Mouse (Mus musculus): Measurements from ENCODE around the gene Sesn1. TPM values are rescaled to one million over a fixed set of nuclear protein-coding genes. Genes with fewer than 3 reads are reported as not detected.
A peak's percentile ranks its signal among the peaks of the same experiment; 100 is the strongest.
"Not testable (repeated sequence)": the region's sequence is repeated elsewhere in the genome, so short reads cannot be mapped to it uniquely, and the experiment has no call there.

Gene Sesn1
- 10 to 100 TPM; 38.4 to 45.3 TPM for total RNA-seq (2021)
- long read RNA-seq, experiment 1, transcript Sesn1-202 (10 exons, 3,809 nt) = minor isoform, 13 of 84 reads
- long read RNA-seq, experiment 1, transcript Sesn1-201 (10 exons, 2,600 nt) = major isoform, 62 of 84 reads
- long read RNA-seq, experiment 1, partial matches to known transcripts = 4 of 84 reads
- long read RNA-seq, experiment 1, other reads (novel, unspliced or antisense) = 5 of 84 reads
- long read RNA-seq, experiment 2, transcript Sesn1-202 (10 exons, 3,809 nt) = minor isoform, 8 of 67 reads
- long read RNA-seq, experiment 2, transcript Sesn1-201 (10 exons, 2,600 nt) = major isoform, 49 of 67 reads
- long read RNA-seq, experiment 2, partial matches to known transcripts = 7 of 67 reads
- long read RNA-seq, experiment 2, other reads (novel, unspliced or antisense) = 3 of 67 reads

DNA sequence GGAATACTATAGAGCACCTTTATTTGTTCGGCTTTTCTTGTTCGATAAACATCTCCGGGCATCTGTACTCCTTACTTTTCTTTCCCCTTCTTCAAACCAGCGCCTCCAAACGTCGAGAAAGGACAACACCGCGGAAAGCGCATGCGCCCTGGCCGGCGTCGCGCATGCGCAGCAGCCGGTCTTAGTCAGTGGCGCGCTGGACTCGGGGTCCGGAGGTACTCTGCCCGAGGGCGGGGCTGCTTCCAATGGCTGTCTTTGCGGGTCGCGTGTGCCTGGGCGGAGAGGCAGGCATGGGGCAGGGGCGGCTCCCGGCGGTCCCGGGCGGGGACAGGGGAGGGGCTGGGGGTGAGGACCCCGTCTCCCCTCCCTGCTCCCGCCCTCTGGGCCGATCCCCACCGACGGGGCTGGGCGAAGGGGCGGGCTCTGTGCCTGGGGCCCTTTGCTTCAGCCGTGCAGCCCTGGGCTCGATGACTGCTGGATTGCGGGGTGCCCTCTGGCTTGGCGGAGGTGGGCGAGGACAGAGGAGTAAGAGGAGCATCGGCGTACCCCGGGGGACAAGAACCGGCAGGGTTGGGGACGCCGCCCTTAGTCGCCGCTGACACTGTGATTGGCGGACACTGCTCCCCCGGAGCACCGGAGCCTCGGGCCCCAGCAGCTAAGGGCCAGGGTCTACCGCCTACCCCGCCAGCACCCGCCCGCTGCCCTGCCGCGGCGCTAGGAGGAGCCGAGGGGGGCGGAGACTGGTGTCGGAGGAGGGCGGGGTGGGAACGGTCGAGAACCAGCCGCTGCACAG lies at the start of gene Sesn1, which contains the start of gene Cep57l1:
Gene Sesn1, plus strand, starts transcription at position 165 of the 793 bp plus-strand sequence.
Gene Cep57l1, minus strand, starts transcription at position 101 of the 793 bp plus-strand sequence.
- DNase-seq = peak; percentile 91

DNA sequence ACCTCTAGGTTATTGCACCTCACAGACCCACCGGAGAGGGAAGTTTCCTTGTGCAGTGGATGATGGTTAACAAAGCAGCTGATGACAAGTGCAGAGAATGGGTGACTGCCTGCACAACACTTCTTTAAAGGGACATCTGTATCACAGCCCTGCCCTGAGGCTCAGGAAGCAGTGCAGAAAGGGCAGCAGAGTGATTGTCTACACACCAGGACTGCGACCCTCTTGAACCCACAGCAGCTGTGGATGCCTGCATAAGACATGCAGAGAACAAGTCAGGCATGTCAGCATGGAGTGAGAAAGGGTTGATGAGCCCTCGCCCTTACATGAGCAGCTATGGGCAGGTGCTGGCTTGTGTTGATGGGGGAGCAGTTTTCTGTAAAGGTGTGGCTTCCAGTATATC lies 48.9 kb upstream of the Sesn1 start:
- DNase-seq = no peak

DNA sequence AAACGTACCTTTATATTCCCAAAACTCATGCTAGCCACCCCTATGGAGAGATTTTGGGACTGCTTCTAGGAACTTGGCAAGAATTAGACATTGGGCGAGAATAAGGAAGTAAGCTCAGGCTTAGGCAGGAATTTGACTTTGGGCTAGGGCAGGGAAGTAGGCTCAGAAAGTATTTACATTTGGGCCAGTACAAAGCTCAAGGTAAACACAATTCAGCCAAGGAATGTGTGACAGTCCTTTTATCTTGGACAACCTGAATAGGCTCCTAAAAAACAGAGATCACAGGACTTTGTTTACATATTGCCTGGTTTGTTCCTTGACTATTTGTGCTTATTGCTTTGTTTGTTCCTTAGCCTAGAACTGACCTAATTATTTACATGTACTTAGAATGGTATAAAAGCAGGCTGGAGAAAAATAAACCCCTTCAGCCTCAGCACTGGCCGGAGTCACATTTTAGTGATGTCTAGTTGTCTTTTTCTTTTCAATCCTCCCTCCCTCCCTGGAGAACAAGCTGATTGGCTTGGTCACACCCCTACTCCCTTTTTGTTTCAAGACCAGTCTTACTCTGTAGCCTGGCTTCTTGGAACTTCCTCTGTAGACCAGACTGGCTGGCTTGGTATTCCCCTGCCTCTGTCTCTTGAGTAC lies 45.9 kb upstream of the Sesn1 start:
- DNase-seq = no peak

DNA sequence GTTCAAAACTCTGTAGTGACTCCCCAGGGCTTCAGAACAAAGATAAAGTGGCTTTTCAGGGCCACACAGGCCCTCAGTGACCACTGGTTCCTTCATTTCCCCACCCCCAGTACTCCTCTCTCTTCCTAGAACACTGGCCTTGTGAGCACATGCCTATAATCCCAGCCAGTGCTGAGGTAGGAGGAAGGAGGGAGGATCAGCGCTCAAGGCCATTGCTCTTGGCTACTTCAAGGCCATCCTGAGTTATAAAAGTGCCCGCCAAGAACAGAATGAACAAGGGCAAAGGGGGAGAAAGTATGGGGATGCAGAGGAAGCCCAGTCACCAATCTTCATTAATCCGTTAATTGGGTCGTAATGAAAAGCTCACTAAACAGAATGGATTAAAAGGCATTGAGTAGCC lies 44.1 kb upstream of the Sesn1 start:
- DNase-seq = no peak

DNA sequence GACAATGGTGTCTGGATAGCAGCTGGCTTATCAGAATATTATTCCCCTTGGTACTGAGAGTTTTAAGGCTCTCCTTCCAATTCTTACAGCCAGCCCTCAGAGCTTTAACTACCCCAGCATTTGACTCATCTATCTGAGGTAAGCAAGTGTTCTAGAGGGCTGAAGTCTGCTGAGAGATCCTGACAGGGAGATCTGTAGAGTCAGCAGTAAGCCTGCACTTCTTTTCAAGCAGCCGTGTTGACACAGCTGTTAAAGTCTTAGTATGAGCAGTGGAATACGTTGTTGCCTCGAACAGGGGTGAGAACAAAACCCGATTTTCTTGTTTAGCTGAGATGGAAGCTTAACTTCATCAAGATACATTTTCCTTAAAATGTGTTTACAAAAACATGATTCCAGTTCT lies 43.5 kb upstream of the Sesn1 start:
- DNase-seq = no peak

DNA sequence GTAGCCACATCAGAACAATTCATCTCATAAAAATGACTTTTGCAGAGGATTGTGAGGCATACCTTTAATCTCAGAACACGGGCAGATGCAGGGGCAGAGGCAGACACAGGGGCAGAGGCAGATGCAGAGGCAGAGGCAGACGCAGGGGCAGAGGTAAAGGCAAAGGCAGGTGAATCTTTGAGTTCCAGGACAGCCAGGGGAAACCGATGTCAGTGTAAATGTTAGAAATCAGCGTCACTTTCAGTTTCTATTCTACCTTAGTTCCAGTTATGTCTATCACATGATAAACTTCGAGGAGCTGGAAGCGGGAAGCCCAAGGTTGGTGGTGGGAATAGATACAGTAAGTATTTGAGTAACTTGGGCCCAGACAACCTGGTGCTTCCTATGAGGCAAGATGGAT lies 42.5 kb upstream of the Sesn1 start:
- DNase-seq = no peak

DNA sequence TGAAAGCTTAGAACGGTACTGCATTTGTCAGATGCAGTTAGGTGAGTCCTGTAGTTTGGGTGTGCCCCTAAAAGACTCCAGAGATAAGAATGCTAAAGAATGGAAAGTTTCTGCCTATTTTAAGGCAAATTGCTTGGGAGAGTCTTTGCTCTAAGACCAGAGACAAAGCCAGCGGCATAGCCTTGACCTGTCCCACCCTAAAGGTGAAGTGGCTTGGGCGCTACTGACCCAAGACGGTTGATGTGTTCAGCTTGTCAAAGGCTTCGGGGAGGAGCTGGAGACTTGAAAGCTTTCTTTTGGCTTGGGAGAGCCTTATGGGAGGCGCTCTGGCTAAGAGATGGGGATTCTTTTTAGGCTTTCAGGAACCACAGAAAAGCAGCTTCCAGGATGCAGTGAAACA lies 17.4 kb upstream of the Sesn1 start:
- DNase-seq = no peak

DNA sequence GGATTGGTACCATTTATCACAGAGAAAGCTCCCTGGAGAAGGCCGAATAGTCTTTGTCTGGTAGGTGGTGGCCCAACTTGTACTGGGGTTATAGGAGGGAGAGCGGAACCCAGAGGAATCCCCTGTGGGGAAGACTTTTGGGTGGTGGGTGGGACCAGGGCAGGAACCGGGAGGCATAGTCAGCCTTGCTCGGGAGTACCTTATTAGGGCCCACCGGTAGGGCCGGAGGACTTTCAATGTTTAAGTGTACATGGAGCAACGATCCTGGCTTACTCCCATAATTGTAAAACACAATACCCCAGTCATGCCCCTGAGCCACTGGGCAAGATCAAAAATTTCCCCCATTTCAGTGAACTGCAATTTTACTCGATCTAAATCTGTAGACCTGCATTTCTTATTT lies 12.5 kb upstream of the Sesn1 start:
- no peak for DNase-seq

DNA sequence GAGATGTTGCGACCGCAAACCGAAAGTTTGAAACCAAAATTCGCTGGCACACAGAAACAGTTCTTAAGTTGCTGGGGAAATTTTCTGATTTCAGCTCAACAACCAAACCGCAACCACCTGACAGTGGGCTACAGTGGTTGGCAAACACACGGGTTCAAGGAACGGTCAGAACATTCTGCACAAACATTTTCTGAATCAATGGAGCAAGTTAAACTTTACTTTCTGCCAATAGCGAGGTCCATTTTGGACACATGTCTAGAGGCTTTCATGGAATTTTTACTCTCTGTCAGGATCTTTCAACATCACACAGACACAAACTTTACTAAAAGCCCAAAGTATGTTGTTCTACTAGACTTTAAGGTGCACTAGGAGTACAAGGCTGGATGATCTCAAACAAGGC lies 6.3 kb upstream of the Sesn1 start:
- no peak for DNase-seq

DNA sequence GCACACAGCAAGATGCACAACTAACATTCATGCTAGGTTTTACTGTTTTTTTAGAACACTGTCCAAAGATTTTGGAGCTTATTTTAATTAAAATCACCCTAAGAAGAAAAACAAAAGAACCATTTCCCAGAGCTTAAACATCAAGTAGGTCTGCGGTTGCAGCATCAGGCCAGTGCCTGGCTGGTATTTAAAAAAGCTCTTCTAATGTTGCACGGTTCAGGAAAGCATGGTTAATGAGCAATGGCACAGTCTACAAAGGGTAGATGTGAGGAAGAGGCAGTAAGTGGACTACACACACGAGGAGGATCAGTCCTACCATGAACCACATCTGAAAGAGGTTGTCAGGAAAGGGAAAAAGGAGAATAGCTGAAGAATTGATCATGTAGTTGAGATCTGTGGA lies 5.0 kb upstream of the Sesn1 start:
- DNase-seq = no peak

DNA sequence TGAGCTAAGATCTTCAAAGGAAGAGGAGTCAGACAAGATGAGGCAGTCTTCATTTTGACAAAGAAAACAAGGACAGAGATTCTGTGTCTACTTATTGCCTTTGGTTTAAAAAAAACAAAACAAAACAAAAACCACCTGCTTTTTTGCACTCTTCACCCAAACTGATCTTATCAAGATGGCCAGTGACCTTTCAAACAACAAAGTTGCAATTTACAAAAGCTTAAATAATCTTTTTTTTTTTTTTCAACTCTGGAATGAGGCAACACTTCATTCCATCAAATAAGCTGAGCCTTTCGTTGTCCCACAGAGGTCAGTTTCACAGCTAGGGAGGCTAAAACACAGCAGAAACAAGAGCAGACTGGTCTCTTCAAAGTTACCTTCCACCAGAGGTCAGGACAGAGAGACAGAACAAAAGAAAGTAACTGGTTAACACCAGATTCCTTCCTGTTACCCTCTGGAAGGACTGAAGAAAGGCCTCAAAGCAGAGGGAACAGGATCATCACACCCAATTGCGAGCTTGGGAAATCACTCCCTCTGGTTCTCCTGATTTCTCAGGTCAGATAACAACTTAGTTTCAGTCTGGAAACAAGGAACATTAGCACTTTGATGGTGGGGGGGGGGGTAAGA lies 3.9 kb upstream of the Sesn1 start:
- no peak for DNase-seq

DNA sequence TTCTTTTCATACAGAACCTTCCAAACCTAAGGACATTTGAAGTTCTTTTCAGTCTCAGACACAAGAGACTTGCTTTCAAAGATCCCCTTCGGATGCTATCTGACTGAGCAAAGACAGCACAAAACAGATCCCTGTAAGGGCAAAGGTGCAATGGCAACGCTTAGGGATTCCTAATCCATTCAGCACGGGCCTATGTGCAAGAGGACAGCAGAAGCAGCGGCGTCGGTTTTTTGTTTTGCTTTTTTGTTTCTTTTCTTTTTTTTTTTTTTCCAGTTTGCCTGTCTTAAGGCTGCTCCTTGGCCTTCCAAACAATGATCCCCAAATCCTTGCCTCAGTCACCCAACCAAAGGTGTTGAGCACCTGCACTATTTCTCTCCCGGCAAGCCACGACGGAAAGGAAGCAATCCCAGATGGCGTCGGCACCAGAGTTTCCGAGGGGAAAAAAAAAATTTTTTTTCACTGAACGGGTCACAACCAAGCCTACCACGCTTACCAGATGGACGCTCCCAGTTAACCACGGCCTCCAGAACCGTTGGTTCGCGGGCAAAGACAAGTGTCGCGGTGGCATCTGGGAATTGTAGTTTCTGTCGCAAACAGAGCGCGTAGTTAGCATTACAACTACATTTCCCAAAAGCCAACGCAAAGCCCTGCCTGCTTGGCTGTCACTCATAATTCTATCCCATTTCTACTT lies 510 bp upstream of the Sesn1 start:
- peak; percentile 69 for DNase-seq

DNA sequence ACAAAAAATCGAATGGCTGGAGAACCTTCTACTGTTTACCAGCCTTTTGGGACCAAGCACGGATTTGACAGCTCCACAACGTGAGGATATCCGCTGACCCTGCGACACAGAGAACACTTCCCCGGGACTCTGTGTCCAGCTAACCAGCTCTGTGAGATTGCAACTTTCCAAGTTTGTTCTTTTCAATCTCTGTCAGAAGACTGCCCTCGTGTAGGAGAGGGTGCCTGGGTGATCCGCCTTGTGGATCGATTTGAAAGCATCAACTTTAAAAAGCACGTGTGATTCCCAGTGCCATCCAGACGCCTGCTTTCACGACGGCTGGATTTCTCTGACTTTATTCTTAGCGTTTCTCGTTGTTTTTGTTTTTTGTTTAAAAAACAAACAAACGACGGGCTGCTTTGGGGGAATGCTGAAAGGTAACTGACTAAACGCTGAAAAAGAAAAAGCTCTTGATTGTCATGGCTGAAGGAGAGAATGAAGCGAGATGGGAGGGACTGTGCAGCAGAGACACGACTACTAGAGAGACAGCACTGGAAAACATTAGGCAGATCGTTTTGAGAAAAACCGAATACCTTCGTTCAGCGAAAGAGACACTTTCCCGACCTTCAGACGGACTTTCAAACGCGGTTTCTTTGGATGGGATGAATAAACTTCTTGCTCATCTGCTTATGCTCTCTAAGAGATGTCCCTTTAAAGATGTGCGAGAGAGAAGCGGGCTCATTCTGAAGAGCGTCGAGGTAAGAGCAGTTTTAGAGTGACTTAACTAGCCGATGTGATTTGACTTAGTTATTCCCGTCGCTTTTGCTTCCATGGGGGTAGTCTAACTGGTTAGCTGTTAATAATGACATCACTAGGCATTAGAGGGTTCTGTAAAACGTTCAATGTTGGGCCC lies 1.1 kb downstream of the Sesn1 start:
- peak; percentile 12 for DNase-seq

DNA sequence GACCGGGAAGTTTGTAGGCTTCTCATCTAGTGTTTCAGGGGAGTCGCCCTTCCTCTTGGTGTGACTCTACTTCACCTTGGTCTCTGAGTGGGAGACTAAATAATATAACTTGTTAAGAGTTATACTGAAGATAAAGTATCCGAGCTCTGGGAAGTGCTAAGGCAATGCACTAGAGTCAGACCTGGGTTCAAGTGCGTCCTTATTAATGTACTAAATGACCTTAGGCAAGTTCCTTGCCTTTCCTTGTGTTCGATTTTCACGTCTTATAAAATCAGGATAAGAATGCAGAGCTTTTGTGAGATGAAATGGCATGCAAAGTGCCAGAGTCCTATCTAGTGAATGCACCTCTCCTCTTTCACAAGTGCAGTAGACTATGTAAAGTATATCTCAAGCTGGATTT lies 2.8 kb downstream of the Sesn1 start:
- DNase-seq = no peak

DNA sequence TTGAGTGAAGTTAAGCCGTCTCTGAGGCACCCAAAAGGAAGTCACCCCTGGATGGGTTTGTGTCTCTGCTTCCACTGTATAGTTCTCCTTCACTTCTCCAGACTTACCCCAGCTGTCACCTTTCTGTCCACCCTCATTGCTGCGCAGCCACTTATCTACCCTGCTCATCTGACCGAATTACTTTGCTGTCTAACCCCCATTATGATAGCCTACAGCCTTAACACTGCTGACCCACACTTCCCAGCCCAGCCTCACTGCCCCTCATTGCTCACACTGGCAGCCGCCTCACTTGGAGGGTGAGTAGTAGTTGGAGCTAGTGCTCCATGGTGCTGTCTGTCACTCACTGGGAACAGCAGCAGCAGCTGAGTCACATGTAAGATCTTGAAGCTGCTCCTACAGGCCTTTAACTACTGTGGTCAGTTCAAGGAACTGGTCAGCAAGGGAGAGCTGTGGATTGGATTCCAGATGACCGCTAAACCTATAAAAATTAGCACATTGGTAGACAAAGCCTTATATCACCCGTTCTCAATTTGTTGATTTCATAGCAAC lies 4.6 kb downstream of the Sesn1 start:
- DNase-seq = no peak

DNA sequence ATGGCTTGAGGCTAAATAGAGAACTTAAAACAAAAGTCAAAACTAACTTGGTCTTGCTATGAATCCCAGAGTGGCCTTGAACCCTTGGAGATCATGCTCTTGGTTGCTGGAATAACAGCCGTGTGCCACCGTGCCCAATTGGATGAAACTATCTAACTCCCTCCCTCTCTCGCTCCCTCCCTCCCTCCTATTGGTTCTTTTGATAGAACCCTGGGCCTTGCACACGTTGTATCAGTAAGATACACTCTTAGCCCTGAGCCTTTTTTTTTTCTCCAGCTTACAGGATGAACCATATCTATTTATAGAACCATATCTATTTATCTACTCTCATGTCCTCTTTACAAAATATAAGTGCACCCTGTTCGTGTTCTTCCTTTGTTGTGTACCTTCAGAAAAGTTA lies 6.8 kb downstream of the Sesn1 start:
- no peak for DNase-seq

DNA sequence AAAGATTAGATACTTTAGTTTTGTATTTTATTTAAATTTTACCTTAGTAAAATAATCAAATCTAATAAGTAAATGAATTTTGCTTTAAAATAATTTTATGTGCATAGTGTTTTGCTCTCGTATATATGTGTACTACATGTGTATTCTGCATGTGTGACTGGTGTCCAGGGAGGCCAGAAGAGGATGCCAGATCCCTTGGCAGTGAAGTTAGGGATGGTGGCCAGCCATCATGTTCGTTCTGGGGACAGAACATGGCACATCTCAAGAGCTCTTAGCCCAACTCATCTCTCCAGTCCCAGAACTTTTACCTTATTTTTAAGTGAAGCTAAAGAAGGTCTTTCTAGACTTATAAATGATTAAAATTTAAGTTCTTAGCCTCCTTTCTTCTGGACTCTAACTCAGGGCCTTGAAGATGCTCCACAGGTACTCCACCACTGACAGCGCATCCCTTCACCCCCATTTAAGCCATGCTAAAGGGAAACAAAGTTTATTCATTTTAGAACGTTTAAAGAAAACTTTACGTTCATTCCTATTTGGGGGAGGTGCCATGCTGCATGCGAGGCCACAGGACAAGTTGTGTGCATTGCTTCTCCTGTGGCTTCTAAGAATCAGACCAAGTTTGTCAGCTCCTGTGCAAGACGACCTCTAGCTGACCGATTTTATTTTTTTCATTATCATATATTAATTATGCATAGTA lies 8.4 kb downstream of the Sesn1 start:
- DNase-seq = no peak

DNA sequence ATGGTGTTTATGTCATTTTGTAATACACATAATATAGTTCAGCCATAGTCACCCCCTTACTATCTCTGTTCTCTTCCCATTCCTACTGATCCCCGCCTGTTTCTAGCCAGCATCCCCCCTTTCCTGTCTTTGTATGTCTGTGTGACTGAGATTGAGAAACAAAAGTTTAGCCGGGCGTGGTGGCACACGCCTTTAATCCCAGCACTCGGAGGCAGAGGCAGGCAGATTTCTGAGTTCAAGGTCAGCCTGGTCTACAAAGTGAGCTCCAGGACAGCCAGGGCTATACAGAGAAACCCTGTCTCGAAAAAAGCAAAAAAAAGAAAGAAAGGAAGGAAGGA lies 9.0 kb downstream of the Sesn1 start:
- DNase-seq = not testable (repeated sequence)

DNA sequence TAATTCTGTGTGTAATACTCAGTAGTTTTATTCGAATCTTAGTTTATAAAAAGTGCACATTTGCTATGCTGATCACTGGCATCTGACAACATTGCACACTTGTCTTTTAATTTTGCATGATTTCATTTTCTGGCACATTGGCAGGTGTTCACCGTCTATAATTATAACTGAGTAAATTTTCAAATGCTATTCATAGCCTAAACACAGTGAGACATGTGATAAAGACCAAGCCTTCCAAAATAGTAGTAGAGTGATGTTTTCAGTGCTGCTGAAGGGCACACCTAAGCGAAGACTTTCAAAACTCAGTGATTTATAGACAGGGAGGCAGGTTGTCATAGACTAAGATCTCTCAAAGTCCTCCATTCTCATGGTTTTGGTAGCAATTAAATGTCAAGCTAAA lies 9.6 kb downstream of the Sesn1 start:
- DNase-seq = no peak

DNA sequence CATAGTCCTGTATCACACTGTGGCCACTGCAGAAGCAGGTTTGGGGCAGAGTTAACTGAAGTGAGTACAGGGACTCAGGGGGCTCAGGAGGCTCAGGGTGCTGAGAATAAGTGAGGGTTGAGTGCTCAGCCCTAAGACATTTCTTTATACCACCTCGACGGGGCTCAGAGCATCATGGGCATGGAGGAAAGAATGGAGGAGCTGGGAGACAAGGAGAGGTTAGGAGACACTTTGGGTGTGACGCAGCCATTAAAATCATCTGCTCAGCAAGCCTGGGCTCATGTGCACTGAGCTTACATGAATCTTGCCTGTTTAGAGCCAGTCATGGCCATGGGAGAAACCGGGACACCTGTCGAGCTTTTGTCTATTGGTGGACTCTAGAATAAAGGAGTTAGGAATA lies 10.7 kb downstream of the Sesn1 start:
- DNase-seq = no peak

All from gastrocnemius, postnatal 10 days (tissue).